Mouse (Mus musculus): ENCODE data around the gene Gcn1l1.

DNA sequence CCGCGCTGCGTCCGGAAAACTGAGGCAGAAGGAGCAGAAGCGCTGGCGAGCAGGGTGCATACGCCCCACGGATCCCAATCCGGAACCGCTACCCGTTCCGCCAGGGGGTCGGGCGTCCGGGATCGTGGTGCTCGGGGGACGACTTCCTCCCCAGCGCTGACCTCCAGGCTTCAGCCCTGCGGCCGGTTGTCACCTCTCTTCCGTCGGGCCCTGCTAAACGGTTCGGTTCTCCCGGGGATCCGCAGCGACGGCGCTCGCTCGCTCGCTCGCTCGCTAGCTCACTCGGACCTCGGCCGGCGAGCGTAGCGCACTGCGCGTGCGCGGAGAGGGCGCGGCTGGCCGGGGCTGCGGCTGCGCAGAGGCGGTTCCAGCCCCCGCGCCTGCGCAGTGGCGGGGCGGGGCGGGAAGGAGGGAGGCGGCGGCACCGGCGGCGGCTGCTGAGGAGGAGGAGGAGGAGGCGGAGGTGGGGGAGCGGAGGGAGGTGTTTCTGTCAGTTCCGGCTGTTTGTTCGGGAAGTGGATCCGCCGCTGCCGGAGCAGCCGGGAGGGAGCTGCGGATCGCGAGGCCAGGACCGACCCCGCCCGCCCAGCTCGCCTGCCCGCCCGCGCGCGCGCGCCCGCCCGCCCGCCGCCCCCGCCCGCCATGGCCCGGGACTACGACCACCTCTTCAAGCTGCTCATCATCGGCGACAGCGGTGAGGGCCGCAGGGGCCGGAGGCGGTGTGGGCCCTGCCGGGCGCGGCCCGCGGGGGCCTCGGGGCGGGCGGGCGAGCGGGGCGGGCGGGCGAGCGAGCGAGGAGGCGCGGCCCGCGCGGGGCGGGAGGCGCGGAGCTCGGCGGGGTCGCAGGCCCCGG lies 66.7 kb downstream of the Gcn1l1 start, which contains the start of gene Rab35:
- no peak for TF ChIP-seq CTCF (IDR thresholded peaks at IDR 0.05; ENCODE audit: borderline replicate concordance, insufficient read depth, low read depth, low read length)
- TF ChIP-seq POLR2A (IDR thresholded peaks at IDR 0.05; ENCODE audit: borderline replicate concordance, insufficient read depth, low read length) = peak; percentile 98
